Mouse (Mus musculus): ENCODE data around the gene Shld2. TPM values are rescaled to one million over a fixed set of nuclear protein-coding genes. Genes with fewer than 3 reads are reported as not detected.

Gene Shld2
- polyA plus RNA-seq, 1 experiment from 2014 or later: 5.9 TPM

GRCm38 (mm10) chr14:34345771-34346566, 35.7 kb upstream of the Shld2 start:
- Histone ChIP-seq H3K4me2 (no peak overlapping the region), H3K4me1 (no peaks in the 10 kb centered on the region), H3K27ac (replicated peaks) (no peak overlapping the region), H3K36me3 (peaks cover 35% of the 10 kb centered on the region), H3K9ac (no peak overlapping the region), H3K4me3 (no peak overlapping the region), H3K27me3 (replicated peaks) (no peaks in the 10 kb centered on the region), H3K9me3 (no peaks in the 10 kb centered on the region)
- WGBS: 55% methylated on average over 12 of the region's 12 CpGs
- no peak for ATAC-seq (ENCODE audit: extremely low read depth, insufficient number of reproducible peaks, low FRiP score, low TSS enrichment)

- Histone ChIP-seq H3K4me2 (no peak overlapping the region), H3K27ac (replicated peaks) (no peak overlapping the region), H3K9me3 (no peaks in the 10 kb centered on the region), H3K9ac (no peak overlapping the region), H3K36me3 (peaks cover 49% of the 10 kb centered on the region), H3K27me3 (replicated peaks) (no peaks in the 10 kb centered on the region), H3K4me3 (no peak overlapping the region), H3K4me1 (no peaks in the 10 kb centered on the region)
- 85% methylated on average over 5 of the region's 5 CpGs for WGBS
- ATAC-seq (ENCODE audit: extremely low read depth, insufficient number of reproducible peaks, low FRiP score, low TSS enrichment): no peak
Observed at GRCm38 (mm10) chr14:34344361-34344760, 34.1 kb upstream of the Shld2 start.

GRCm38 (mm10) chr14:34343078-34343477, 32.8 kb upstream of the Shld2 start:
- Histone ChIP-seq H3K4me2 (no peak overlapping the region), H3K27me3 (replicated peaks) (no peaks in the 10 kb centered on the region), H3K9me3 (no peaks in the 10 kb centered on the region), H3K36me3 (peaks cover 61% of the 10 kb centered on the region), H3K9ac (no peak overlapping the region), H3K27ac (replicated peaks) (no peak overlapping the region), H3K4me1 (no peaks in the 10 kb centered on the region), H3K4me3 (no peak overlapping the region)
- WGBS: 77% methylated on average over 4 of the region's 4 CpGs
- no peak for ATAC-seq (ENCODE audit: extremely low read depth, insufficient number of reproducible peaks, low FRiP score, low TSS enrichment)

GRCm38 (mm10) chr14:34341993-34342392, 31.7 kb upstream of the Shld2 start:
- Histone ChIP-seq H3K36me3 (peaks cover 72% of the 10 kb centered on the region), H3K4me2 (no peak overlapping the region), H3K27me3 (replicated peaks) (no peaks in the 10 kb centered on the region), H3K9ac (no peak overlapping the region), H3K4me3 (no peak overlapping the region), H3K9me3 (no peaks in the 10 kb centered on the region), H3K4me1 (no peaks in the 10 kb centered on the region), H3K27ac (replicated peaks) (no peak overlapping the region)
- no peak for ATAC-seq (ENCODE audit: extremely low read depth, insufficient number of reproducible peaks, low FRiP score, low TSS enrichment)
- 82% methylated on average over 4 of the region's 4 CpGs for WGBS

GRCm38 (mm10) chr14:34339446-34339845, 29.2 kb upstream of the Shld2 start:
- peaks cover 95% of the 10 kb centered on the region for H3K36me3 ChIP-seq
- no peaks in the 10 kb centered on the region for H3K4me1 ChIP-seq
- H3K9ac ChIP-seq: no peak overlapping the region
- no peak overlapping the region for H3K27ac ChIP-seq (replicated peaks)
- WGBS: 71% methylated on average over 1 of the region's 1 CpGs
- H3K4me3 ChIP-seq: no peak overlapping the region
- no peaks in the 10 kb centered on the region for H3K27me3 ChIP-seq (replicated peaks)
- ATAC-seq (ENCODE audit: extremely low read depth, insufficient number of reproducible peaks, low FRiP score, low TSS enrichment): no peak
- H3K9me3 ChIP-seq: no peaks in the 10 kb centered on the region
- H3K4me2 ChIP-seq: no peak overlapping the region

GRCm38 (mm10) chr14:34332476-34332875, 22.2 kb upstream of the Shld2 start:
- ATAC-seq (ENCODE audit: extremely low read depth, insufficient number of reproducible peaks, low FRiP score, low TSS enrichment): no peak
- WGBS: 84% methylated on average over 5 of the region's 5 CpGs
- no peaks in the 10 kb centered on the region for H3K9me3 ChIP-seq
- no peaks in the 10 kb centered on the region for H3K27me3 ChIP-seq (replicated peaks)
- H3K36me3 ChIP-seq: peaks cover 94% of the 10 kb centered on the region
- H3K27ac ChIP-seq (replicated peaks): no peak overlapping the region
- H3K9ac ChIP-seq: no peak overlapping the region
- H3K4me1 ChIP-seq: no peaks in the 10 kb centered on the region
- no peak overlapping the region for H3K4me3 ChIP-seq
- no peak overlapping the region for H3K4me2 ChIP-seq

- 85% methylated on average over 3 of the region's 3 CpGs for whole genome bisulfite sequencing
- Histone ChIP-seq H3K27ac (replicated peaks) (no peak overlapping the region), H3K4me1 (no peaks in the 10 kb centered on the region), H3K36me3 (peaks cover 91% of the 10 kb centered on the region), H3K4me2 (no peak overlapping the region), H3K9ac (no peak overlapping the region), H3K4me3 (no peak overlapping the region), H3K27me3 (replicated peaks) (no peaks in the 10 kb centered on the region), H3K9me3 (no peaks in the 10 kb centered on the region)
- no peak for ATAC-seq (ENCODE audit: extremely low read depth, insufficient number of reproducible peaks, low FRiP score, low TSS enrichment)
Observed at GRCm38 (mm10) chr14:34331886-34332285, 21.6 kb upstream of the Shld2 start.

GRCm38 (mm10) chr14:34330657-34331158, 20.4 kb upstream of the Shld2 start:
- Histone ChIP-seq H3K9ac (no peak overlapping the region), H3K9me3 (no peaks in the 10 kb centered on the region), H3K4me1 (no peaks in the 10 kb centered on the region), H3K27me3 (replicated peaks) (no peaks in the 10 kb centered on the region), H3K4me3 (no peak overlapping the region), H3K27ac (replicated peaks) (no peak overlapping the region), H3K4me2 (no peak overlapping the region), H3K36me3 (peaks cover 90% of the 10 kb centered on the region)
- no peak for ATAC-seq (ENCODE audit: extremely low read depth, insufficient number of reproducible peaks, low FRiP score, low TSS enrichment)
- WGBS: 89% methylated on average over 9 of the region's 9 CpGs

- Histone ChIP-seq H3K36me3 (peaks cover 87% of the 10 kb centered on the region), H3K27me3 (replicated peaks) (no peaks in the 10 kb centered on the region), H3K9me3 (no peaks in the 10 kb centered on the region), H3K4me2 (no peak overlapping the region), H3K27ac (replicated peaks) (no peak overlapping the region), H3K4me3 (no peak overlapping the region), H3K9ac (no peak overlapping the region), H3K4me1 (no peaks in the 10 kb centered on the region)
- 70% methylated on average over 1 of the region's 1 CpGs for WGBS
- ATAC-seq (ENCODE audit: extremely low read depth, insufficient number of reproducible peaks, low FRiP score, low TSS enrichment): no peak
Observed at GRCm38 (mm10) chr14:34327618-34328017, 17.3 kb upstream of the Shld2 start.

GRCm38 (mm10) chr14:34326606-34327005, 16.3 kb upstream of the Shld2 start:
- Histone ChIP-seq H3K9ac (no peak overlapping the region), H3K27ac (replicated peaks) (no peak overlapping the region), H3K4me3 (no peak overlapping the region), H3K4me2 (no peak overlapping the region), H3K36me3 (peaks cover 82% of the 10 kb centered on the region), H3K9me3 (no peaks in the 10 kb centered on the region), H3K27me3 (replicated peaks) (no peaks in the 10 kb centered on the region), H3K4me1 (no peaks in the 10 kb centered on the region)
- no peak for ATAC-seq (ENCODE audit: extremely low read depth, insufficient number of reproducible peaks, low FRiP score, low TSS enrichment)
- 65% methylated on average over 3 of the region's 3 CpGs for WGBS

- no peaks in the 10 kb centered on the region for H3K27me3 ChIP-seq (replicated peaks)
- no peak overlapping the region for H3K27ac ChIP-seq (replicated peaks)
- ATAC-seq (ENCODE audit: extremely low read depth, insufficient number of reproducible peaks, low FRiP score, low TSS enrichment): no peak
- WGBS: 95% methylated on average over 5 of the region's 5 CpGs
- no peaks in the 10 kb centered on the region for H3K4me1 ChIP-seq
- peaks cover 77% of the 10 kb centered on the region for H3K36me3 ChIP-seq
- H3K9me3 ChIP-seq: no peaks in the 10 kb centered on the region
- H3K9ac ChIP-seq: no peak overlapping the region
- no peak overlapping the region for H3K4me2 ChIP-seq
- H3K4me3 ChIP-seq: no peak overlapping the region
Observed at GRCm38 (mm10) chr14:34323576-34324085, 13.3 kb upstream of the Shld2 start.

- peaks cover 9% of the 10 kb centered on the region for H3K4me1 ChIP-seq
- H3K4me3 ChIP-seq: no peak overlapping the region
- no peaks in the 10 kb centered on the region for H3K9me3 ChIP-seq
- H3K9ac ChIP-seq: no peak overlapping the region
- ATAC-seq (ENCODE audit: extremely low read depth, insufficient number of reproducible peaks, low FRiP score, low TSS enrichment): no peak
- H3K36me3 ChIP-seq: peaks cover 46% of the 10 kb centered on the region
- H3K27ac ChIP-seq (replicated peaks): no peak overlapping the region
- H3K4me2 ChIP-seq: no peak overlapping the region
- no peaks in the 10 kb centered on the region for H3K27me3 ChIP-seq (replicated peaks)
Observed at GRCm38 (mm10) chr14:34318113-34318512, 7.8 kb upstream of the Shld2 start.

Data from heart, embryonic 13.5 days (tissue).